Mouse (Mus musculus): ENCODE results near the gene Proca1.

- TF ChIP-seq POLR2A (IDR thresholded peaks at IDR 0.05; ENCODE audit: insufficient read length, low read depth) (peak; percentile 96), REST (IDR thresholded peaks at IDR 0.05; ENCODE audit: insufficient read depth, insufficient read length) (no peak), MAX (IDR thresholded peaks at IDR 0.05; ENCODE audit: low read depth) (no peak)
Observed at GRCm38 (mm10) chr11:78164924-78165760, 28.1 kb upstream of the Proca1 start, which contains the start of gene Traf4.

Measured in myocyte (in vitro differentiated cells).